Mouse (Mus musculus) cerebellum, postnatal 25 days (tissue): ENCODE measurements around the gene Mus81.

Experiments
- DNase-seq, 2 experiments: peaks; one replicate each; pipeline ENCODE4 v3.0.0; 2021; ENCODE audit warnings: mixed read lengths in 2 of 2

The Mus81 gene

DNA sequence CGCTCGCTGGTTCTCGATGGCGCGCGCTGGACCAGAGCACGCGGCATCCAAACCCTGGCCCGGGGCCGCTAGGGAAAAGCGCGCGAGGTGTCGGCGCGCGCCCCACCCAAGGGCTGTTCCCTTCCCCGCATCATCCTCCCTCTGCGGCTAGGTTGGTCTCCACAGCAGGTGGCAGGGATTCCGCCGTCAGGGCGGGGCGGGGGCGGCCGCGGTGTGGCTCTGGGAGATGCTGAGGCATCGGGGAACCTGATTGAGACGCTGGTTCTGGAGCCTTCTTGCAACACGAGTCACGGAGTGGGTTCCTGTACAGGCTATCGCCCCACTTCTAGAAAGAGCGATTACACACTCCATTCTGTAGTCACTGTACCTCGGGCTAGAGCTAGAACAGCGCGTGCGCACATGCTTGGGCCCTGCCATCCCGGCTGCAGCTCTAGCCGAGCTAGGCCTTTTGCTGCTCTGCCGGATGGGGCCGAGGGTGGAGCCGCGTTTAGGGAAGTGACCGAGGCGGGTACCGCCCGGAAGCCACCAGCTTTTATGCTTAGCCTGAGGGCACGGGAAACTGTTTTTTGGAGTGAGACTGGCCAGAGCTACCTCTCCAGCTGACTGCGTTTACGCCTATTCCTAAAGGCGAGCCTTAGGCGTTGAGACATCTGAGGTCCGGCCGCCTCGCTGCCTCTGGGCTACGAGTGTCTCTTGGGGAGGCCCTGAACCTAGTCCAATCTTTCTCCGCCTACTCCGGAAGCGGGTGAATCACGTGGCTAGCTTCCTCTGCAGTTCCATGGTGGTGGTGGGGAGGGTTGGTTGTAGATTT is 2.9 kb upstream of the Mus81 start:
- peak; percentile 85 for DNase-seq

DNA sequence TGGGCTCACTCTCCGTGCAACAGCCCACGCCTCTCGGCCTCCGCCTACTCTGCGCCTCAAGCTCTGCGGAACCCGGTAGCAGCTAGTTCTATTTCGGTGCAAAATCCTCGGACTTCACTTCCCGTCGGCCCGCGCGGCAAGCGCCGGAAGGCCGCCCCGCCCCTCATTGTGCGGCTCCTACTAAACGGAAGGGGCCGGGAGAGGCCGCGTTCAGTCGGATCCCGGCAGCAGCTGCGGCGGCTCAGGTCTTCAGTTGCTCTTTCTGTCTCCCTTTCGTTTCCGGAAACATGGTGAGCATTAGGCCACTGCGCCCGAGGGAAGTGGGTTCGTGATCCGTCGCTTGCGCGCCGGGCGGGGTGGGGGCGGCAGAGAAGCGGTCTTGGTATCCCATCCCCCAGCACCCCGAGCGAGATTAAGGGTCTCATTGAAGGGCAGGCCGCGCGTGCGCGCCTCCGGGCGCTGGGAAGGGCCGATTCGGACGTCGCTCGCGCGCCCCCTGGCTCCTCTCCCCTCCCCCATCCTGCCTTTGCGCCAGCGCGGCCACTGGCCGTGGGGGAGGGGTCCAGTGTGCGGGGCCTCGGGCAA is 2.2 kb upstream of the Mus81 start, which contains the start of gene Cfl1:
TSS of gene Cfl1 (plus strand) at position 143 of the 585 bp plus-strand sequence.
- DNase-seq: peak; percentile 95 to 97

DNA sequence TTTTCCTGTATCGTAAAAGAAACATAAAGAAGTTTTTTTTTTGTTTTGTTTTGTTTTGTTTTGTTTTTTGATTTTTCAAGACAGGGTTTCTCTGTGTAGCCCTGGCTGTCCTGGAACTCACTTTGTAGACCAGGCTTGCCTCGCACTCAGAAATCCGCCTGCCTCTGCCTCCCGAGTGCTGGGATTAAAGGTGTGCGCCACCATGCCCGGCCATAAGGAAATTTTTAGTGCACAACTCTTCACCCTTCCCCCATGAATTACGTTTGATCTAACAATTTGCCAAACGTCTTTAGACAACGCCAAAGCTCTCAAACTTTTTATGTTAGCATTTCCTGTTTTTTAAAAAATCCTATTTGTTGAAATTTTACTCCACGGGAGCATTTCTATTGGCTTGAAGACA is 1.5 kb upstream of the Mus81 start:
- DNase-seq: peak; percentile 24 to 25

DNA sequence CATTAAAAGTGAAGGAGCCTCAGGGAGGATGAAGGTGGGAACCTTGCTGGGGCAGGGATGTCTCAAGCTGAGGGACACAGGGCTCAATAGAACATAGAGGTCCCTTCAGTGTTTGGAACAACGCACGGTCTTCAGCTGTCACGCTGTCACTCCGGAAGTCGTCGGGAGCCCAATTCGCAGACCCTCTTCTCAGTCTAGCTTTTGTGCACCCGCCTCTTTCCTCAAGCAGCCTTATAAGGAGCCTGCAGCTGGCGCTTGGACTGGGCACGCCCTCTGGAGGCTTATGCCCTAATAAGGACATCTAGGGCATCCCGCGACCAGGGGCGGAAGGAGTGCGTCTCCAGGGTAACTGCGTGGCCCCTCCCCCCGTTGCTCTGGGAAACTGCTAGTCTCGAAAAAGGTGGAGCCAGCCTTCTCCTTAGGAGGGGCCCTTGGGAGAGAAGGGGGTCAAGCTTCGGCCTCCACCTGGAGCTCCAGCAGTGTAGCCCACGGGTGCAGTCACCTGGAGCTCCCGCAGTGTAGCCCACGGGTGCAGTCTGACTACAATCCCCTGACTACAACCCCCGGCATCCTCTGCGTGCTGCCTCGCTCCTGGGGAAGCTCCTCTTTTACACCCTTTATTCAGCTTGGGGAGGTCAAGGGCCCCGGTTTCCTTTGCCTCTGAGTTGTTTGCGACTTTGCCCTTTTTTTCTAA is 823 bp upstream of the Mus81 start:
- peak; percentile 97 for DNase-seq

DNA sequence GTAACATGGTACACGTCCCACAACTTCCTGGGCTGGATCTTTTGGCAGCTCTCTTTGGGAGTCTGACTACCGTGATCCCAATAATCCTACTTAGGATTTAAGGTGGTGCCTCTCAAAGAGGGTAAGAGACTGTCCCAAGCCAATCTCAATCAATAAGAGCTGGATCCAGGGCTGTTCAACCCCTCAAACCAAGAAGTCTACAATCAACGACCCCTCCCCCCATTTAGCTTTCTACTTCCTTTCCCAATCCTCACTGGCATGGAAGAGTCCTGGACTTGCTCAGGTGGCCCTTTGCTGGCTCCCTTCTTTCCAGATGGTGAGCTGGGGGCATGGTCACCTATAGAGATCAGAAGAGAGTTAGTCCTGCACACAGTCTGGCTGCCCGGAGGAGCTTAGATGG is 1.4 kb downstream of the Mus81 start:
- DNase-seq: peak; percentile 39 to 44

DNA sequence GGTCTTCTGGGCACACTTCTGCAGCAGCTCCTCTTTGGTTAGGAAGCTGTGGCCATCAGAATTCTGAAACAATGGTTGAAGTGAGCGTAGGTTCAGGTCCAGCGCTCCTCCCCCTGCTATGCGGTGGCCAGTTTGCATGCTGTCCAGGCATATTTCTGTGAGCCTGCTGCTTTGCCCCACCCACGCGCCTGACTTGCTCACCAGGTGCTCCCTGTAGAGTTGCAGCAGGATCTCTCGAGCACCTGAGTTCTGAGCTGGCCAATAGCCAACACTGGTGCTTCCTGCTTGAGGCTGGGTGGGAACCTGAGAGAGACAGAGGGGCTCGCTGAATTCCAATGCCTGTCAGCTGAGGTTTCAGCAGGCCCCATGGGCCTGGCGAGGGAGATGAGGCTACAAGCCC is 1.9 kb downstream of the Mus81 start:
- DNase-seq: peak; percentile 84 to 85

DNA sequence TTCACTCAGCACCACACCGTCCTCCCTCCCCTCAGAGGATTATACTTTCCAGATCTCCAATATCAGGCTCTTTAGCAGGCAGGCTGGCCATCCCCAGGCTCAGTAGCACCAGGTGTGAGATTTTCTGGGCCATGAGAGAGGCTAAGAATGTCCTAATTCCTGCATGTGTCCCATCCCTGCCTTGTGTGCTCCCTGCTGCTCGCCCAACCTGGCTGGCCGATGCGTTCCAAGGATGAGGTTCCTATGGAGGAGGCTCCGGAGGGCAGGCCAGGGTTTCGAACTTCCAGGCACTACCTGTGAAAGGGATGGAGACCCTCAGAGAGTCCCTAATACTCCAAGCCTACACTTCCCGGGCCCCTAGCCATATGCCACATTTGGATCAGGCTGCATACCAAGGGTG is 2.4 kb downstream of the Mus81 start:
- DNase-seq: peak; percentile 88

DNA sequence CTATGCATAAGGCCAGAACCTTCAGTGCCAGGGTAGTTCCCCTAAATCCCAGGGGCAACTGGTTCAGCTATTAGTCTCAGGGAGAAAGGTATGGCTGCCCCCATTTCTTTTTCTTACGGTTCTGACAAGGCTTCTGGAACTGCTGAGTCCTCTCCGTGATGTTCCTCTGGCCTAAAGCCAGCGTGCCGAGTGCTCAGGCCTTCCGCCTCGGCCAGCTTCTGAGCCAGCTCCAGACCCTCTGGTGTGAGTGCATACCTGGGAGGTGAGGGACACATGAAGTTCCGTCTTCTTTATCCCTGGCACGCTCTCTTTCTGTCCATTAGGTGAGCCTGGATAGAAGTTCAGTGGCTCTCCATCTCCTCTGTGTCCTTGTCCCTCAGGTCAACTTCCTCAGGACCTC is 2.8 kb downstream of the Mus81 start:
- DNase-seq: peak in 1 of 2 experiments; percentile 80

DNA sequence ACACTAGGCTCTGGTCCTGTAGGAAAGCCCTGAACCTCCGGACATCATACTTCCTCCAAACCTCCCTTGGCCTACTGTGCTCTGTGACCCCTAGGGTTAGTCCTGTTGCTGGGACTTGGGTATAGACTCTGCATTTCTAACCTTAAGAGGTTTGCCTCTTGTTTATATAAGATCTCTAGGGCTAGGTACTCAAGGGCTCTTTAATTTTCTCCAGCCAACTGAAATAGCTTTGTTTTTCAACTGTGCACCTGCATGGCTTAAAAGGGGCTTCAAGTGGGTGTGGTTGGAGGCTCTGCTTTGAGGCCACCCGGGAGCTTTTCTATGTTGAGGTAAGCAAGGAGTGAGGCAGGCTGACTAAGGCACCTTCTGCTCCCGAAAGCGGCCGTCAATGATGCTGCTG is 3.7 kb downstream of the Mus81 start:
- DNase-seq: no peak

DNA sequence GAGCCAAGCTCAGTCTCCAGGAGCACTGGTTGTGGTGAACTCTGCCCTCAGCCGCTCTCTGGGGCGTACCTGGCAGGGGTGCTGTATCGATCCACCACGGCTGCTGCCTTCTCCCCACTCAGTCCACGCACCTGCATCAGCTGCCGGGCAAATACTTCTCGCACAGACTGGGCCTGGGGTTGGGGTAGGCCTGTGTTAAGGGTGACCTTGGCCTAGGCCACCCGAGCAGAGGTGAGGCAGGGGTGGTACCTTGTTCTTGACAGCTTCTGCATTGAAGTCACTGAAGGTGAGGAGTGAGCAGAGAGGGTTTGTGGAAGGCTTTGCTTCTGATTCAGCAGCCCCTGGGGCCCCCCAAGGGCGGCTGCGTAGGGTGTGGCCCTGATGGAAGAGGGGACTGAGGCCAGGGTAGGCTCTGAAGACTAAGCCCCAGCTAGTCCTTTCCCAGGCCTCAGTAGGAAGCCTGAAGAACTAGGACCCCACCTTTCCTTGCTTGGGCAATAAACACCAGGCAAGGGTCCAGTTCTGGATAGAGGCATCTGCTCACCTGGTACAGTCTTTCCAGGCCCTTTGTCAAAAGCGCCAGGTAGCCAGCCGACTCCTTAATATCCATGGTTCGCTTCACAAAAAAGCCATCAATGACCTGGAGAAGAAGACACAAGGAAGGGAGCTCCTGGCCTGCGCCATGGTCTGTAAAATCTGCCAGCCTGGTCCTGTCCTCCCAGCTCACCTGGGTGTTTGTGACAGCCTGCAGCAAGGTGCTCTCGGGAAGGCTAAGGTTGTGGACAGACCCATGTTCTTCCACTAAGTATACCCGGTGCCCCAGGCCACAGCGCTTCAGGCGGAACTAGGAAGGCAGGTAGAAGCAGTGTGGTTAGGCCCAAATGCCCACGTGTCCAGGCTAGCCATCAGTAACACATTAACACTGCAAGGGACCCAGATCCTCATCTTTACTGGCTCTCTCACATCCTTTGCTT is 4.5 kb downstream of the Mus81 start:
- peak; percentile 51 for DNase-seq

DNA sequence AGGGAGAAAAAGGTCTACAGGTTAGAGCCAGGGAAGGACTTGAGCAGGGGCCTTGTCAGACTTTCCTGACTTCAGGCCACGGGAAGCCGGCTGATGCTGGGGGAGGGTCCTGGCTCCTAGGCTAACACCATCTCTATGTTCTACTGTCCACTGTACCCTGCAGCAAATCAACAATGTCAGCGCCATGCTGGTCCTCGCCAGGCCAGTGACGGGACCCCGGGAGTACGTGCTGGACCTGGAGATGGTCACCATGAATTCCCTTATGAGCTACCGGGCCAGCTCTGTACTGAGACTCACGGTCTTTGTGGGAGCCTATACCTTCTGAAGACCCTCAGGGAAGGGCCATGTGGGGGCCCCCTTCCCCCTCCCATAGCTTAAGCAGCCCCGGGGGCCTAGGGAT is 6.8 kb downstream of the Mus81 start:
- DNase-seq: peak in 1 of 2 experiments; percentile 39

DNA sequence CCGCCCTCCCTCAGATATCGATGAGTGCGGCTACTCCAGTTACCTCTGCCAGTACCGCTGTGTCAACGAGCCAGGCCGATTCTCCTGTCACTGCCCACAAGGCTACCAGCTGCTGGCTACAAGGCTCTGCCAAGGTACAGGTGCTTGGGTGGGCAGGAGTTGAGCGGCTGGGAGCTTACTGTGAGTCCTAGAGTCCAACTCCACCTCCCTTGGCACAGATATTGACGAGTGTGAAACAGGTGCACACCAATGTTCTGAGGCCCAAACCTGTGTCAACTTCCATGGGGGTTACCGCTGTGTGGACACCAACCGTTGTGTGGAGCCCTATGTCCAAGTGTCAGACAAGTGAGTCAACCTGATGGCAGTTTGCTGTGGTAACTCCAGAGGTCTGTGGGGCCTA is 8.2 kb downstream of the Mus81 start:
- DNase-seq: peak; percentile 39 to 44

DNA sequence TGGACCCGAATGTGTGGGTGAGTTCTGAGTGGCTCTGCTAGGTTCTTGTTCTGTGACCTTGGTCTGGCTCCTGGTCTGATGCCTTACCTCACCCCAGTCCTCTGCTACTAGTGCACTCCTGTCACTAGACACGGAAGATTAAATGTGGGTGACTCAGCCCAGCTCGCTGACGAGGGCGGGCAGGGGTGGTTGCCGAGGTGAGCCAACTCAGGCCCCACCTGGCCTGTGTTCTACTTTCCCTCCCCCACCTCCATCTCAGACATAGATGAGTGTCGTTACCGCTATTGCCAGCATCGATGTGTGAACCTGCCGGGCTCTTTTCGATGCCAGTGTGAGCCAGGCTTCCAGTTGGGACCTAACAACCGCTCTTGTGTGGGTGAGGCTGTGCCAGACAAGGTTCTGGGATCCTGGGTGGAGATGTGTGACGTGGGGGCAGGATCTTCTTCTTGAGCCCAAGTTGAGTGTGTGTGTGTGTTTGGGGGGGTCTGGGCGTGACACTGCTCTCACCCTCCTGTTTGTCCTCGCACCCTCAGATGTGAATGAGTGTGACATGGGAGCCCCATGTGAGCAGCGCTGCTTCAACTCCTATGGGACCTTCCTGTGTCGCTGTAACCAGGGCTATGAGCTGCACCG is 10.4 kb downstream of the Mus81 start:
- DNase-seq: no peak

DNA sequence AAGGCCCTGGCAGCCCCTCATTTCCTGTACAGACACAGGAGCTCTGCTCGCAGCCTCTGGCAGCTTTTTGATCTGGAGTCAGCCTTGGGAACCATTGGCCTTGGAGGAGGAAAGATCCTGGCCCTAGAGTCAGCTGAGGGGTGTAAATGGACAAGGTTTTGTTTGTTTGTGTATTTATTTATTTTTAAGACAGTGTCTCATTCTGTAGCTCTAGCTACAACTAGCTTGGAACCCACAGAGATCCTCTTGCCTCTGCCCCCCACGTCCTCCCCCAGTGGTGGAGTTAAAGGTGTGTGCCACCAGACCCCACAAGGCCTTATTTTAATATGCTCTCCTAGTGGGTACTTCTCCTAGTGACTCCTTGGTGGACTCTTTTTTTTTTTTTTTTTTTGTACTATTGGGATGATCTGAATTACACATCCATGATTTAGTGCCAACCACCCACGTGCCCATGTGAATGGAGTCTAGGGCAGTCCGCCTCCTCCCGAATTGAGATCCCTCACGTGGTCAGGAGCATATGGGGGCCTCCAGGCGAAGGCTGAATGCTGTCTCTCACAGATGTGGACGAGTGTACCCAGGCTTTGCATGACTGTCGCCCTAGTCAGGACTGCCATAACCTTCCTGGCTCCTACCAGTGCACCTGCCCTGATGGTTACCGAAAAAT is 11.1 kb downstream of the Mus81 start:
- DNase-seq: peak in 1 of 2 experiments; percentile 38

DNA sequence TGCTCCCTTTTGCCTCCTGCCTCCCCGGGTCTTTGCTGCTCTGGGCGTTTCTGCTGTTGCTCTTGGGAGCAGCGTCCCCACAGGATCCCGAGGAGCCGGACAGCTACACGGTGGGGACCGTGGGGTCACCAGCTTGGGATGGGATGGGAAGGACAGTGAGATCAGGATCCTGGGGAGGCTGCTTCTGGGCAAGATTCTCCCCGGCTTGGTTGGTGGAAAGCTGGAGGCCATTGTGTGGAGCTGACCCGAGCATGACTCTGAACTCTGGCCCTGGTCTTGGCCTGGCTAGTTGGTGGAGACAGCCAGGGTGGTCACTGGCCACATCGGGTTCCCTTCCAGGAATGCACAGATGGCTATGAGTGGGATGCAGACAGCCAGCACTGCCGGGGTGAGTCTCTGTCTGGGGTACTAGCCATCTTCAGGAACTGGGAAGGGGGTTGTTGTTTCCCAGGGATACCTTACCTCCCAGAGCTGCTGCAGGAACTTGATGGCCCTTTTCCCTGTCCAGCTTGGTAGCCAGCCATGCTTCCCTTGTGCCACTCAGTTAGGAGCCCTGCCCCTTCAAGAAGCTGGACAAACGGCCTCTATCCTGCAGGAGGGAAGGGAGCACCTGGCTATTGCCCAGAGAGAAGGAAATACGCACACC is 13.0 kb downstream of the Mus81 start:
- DNase-seq: peak; percentile 63 to 75

DNA sequence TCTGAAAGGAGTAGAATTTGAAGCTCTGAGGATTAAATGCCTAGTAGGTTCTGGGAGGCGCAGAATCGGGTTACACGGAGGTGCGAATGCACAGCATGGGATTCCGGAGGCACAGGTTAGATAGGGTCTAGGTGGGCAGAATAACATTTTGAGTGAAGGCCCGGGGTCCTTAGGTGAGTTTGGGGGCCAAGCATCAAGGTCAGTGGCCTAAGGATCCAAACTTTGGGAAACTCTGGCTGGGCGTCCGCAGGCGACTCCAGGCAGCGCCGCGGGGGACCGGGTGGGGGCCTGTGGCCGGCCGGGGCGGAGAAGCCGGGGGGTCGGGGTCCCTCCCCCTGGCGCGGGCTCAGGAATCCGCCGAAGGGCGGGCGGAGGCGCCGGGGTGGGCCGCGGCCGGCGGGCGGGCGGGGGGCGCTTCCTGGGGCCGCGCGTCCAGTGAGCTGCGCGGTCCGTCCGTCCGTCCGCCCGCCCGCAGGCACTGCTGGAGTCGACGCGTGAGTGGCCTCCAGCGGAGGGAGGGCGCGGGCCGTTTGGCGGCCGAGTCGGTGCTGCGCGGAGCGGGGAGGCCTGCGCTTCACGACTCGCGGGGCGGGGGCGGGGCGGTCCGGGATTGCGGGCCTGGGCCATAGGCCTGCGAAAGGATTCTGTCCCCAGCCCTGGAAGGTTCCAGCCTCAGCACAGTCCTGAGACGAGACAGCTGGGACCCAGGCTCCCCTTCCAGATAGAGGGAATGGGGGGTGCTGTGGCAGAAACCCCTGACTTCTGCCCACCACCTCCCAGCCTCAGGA is 13.7 kb downstream of the Mus81 start:
- peak; percentile 47 to 85 for DNase-seq

DNA sequence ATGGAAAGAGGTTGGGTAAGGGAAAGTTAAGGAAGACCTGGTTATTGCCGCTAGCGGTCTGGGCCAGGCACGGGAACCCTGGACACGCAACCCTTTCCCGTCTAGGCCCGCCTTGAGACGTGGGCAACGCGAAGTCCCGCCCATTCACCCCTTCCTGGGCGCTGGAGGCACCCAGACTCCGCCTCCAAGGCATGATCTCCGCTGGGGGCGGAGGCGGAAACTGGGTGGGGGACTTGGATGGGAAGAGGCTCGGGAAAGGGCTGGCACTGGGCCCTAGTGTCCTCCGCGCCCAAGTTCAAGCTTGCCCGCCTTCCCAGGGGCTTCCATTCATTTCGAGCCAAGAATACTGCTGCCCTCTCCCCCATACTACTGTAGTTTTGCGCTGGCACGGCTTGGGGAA is 14.5 kb downstream of the Mus81 start, which contains the start of gene Efemp2:
TSS of gene Efemp2 (plus strand) at position 235 of the 400 bp plus-strand sequence.
- DNase-seq: peak; percentile 56 to 76

DNA sequence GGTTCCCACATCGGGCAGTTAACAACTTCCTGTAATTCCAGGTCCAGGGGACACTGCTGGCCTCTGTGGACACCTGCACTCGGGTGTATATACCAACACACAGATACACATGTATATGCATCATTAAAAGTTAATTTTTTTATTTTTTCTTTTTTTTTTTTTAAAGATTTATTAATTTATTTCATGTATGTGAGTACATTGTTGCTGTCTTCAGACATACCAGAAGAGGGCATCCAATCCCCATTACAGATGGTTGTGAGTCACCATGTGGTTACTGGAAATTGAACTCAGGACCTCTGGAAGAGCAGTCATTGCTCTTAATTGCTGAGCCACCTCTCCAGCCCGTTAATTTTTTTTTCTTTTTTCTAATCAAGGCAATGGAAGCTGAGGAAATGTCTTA is 15.3 kb downstream of the Mus81 start:
- no peak for DNase-seq

DNA sequence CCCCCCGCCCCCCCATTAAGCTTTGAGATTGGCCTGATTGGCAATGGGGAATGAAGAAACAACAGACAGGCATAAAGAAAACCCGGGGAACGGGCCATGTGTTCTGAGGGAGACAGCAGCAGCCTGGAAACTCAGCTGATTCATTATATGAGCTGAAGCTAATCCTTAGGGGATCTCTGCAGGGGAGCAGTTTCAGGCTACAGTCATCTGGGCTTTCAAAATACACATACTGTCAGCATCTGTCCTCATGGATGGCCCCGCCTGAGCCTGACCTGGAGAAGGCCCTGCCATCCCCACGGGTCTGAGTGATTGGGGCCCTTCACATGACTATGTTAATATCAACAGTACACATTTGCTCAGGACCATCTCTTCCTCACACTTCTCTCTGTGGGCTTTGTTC is 16.4 kb downstream of the Mus81 start:
- DNase-seq: no peak

DNA sequence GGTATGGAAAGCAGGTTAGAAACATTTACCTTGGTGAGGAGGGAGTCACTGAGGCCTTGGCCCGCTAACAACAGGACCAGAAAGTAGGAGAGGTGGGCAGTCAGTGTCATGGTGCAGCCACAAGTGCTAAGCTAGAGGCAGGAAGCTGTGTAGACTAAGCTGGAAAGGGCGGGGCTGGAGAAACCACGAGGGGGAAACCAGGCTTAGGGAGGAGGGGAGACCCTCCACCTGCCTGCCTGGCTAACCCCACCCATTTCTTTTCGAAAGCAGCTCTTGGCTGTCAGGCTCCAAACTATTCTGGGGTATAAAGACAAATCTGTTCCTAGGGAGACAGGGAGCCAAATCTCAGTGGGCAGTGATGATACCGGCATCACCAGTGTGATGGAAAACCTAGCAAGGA is 19.8 kb downstream of the Mus81 start, which contains the start of gene Ctsw:
TSS of gene Ctsw (minus strand) at position 134 of the 400 bp plus-strand sequence.
- DNase-seq: no peak
